Mouse (Mus musculus) ES-Bruce4 (cell line): ENCODE results near the gene Qser1.

Experiments
- CTCF ChIP-seq: IDR thresholded peaks from one replicate; pipeline ENCODE4 v1.8.1; 2011; ENCODE audit warnings: low read depth, low read length
- EP300 ChIP-seq: IDR thresholded peaks from 2 replicates; pipeline ENCODE4 v1.6.1; 2011; ENCODE audit warnings: low read depth, low read length; ENCODE audit not compliant: insufficient read depth
- POLR2A ChIP-seq: IDR thresholded peaks from one replicate; pipeline ENCODE4 v1.8.1; 2011; ENCODE audit warnings: low read length; ENCODE audit not compliant: insufficient read depth

DNA sequence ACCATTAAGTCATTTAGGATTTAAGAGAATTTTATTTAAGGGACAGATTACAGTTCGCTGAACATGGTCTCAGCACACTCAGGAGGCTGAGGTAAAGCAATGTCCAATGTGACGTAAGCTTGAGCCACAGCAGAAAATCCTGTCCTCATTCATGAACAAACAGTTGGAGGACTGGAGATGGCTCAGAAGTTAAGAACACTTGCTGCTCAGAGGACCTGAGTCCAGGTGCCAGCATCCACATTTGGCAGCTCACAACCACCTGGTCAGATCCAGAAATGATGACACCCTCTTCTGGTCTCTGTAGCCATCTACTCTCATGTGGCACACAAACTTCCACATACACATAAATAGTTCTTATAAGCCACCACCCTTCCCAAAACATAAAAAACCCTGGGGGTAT, 76.9 kb downstream of the Qser1 start:
- no peak for TF ChIP-seq POLR2A
- TF ChIP-seq CTCF = no peak
- TF ChIP-seq EP300 = no peak
